Mouse (Mus musculus): ENCODE measurements around the gene Clic5.

DNA sequence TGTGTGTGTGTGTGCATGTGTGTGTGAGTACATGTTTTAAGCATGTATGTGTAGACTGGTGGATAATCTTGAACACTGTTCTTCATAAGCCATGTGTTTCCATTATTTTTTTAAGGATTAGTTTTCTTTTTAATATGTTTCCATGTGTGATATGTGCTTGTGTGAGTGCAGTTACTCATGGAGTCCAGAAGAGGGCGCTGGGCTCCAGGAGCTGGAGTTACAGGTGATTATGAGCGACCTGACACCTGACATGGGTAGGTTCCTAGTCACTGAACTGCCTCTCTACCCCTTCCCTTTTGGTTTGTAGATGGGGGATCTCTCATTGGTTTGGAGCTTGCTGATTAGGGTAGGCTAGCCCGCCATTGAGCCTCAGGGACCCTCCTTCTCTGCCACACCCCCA is 16.5 kb upstream of the Clic5 start:
- TF ChIP-seq MYOG (IDR thresholded peaks at IDR 0.05; ENCODE audit: control insufficient read depth in 1 of 3, insufficient read depth in 1 of 3, insufficient read length in 2 of 3, low read depth in 2 of 3) (no peak), POLR2A (IDR thresholded peaks at IDR 0.05; ENCODE audit: insufficient read length, low read depth) (no peak), POLR2AphosphoS2 (IDR thresholded peaks at IDR 0.05; ENCODE audit: insufficient read length, low read depth) (no peak), MAX (IDR thresholded peaks at IDR 0.05; ENCODE audit: low read depth) (no peak), USF1 (IDR thresholded peaks at IDR 0.05; ENCODE audit: low read depth) (no peak), TCF12 (IDR thresholded peaks at IDR 0.05; ENCODE audit: insufficient read depth, poor library complexity, severe bottlenecking) (no peak), REST (IDR thresholded peaks at IDR 0.05; ENCODE audit: insufficient read depth, insufficient read length) (no peak), MYOD1 (IDR thresholded peaks at IDR 0.05; ENCODE audit: control insufficient read depth in 1 of 3, insufficient read length in 2 of 3, low read depth in 2 of 3) (no peak), TCF3 (IDR thresholded peaks at IDR 0.05; ENCODE audit: insufficient read length, low read depth) (no peak), E2F4 (IDR thresholded peaks at IDR 0.05; ENCODE audit: insufficient read depth) (no peak)
